Mouse (Mus musculus): ENCODE results near the gene Esam.

DNA sequence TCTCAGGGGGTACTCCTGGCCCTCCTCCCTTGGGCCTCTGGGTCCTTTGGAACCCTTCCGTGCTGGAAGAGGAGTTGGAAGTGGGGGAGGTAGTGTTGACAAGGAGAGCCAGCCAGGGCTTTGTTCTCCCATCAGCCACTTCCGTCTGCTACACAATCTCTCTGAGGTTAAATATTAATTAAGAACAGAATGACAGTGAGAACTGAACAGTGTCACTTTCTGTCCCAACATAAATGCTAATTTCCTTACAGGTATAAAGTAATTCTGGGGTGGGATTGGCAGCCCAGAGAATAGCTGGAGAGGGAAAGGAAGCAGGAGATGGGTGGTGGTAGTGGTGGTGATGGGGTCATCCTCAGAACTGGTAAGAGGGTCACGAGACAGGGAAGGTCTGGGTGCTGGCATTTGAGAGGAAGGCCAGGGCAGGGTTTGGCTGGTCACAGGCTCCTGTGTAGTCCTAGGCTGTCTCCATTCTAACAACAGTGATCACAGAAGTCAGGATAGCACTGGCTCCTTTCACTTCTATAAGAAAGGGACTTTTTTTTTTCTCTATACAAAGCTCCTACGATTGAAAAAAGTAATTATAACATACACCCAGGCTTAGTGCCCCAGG, 40.8 kb downstream of the Esam start:
- no peak for TF ChIP-seq CTCF (IDR thresholded peaks at IDR 0.05; ENCODE audit: extremely low read depth, insufficient read length, insufficient replicate concordance, low read depth, low read length)
- TF ChIP-seq POLR2A (IDR thresholded peaks at IDR 0.05; ENCODE audit: low read depth, low read length), result no peak; the same call in 1 of the 2 replicates
